Mouse (Mus musculus) kidney, adult 18-20 months (tissue): ENCODE results near the gene Adnp.
"Not testable (repeated sequence)": the region's sequence is repeated elsewhere in the genome, so short reads cannot be mapped to it uniquely, and the experiment has no call there.

Experiments used
- DNase-seq: peaks from one replicate; pipeline ENCODE4 v3.0.0; 2021

Adnp gene

DNA sequence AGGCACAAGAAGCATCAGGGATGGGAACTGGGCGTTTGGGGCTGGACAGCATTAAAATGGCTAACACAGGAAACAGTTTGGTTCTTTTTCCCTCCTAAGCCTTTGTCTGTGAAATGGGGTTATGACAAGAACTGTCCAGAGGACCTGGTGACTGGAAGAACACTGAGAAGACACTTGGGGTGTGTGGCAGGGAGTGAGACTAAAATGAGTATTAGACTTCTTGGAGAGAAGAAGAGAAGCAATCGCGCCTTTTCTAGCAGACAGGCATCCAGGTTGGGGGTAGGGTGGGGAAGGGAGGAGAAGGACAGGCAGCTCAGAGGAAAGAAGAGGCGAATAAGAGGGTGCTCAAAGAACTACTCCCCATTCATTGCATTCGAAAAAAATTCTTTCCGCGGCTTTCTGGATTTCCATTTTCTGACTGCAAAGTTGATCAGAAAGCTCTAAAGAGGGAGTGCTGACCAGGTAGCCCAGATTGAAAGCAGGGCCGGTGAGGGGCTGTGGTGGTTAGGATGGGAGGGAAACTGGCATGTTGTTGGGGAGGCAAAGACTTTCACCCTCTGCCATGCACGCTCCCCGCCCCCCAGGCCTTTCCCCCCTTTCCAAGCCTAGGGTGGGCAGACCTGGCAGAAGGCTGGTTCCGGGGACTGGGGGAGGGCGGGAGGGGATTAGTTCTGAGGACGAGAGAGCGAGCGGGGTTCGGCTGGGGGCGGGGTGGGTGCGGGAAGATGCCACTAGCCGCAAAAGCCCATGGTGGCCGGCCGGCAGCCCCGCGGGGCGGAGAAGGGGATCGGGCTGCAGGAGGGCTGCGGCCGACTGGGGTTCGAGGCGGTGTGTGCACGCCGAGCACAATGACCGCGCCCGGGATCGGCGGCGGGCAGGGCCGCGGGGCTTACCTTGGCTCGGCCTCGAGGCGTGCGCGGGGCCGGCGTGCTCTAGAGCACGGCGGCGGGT, 956 bp downstream of the Adnp start:
- peak; percentile 38 for DNase-seq

GRCm38 (mm10) chr2:168205265-168205664, 1.6 kb downstream of the Adnp start:
- peak; percentile 86 for DNase-seq

DNA sequence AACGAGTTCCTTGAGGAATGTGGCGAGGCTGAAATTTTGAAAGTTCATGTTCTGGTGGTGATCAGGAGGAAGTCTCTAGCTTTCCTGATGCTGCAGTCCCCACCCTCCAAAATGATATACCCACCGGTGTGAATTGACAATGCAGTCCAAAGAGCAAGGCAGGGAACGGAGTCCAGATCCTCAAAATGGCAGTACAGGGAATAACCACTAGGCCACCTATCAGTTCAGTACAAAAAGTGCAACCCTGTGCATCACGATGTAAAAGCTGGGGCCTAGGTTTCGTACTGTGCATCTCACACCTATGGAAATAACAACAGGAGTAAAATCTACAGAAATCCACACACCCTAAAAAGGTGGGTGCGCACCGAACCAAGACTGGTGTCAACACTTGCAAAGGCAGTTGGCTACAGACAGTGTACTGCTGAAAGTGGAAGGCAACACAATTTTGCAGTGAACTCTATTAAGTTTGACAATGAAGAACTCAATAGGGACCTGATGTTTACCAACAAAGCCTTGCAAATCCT, 2.4 kb downstream of the Adnp start:
- DNase-seq: no peak

DNA sequence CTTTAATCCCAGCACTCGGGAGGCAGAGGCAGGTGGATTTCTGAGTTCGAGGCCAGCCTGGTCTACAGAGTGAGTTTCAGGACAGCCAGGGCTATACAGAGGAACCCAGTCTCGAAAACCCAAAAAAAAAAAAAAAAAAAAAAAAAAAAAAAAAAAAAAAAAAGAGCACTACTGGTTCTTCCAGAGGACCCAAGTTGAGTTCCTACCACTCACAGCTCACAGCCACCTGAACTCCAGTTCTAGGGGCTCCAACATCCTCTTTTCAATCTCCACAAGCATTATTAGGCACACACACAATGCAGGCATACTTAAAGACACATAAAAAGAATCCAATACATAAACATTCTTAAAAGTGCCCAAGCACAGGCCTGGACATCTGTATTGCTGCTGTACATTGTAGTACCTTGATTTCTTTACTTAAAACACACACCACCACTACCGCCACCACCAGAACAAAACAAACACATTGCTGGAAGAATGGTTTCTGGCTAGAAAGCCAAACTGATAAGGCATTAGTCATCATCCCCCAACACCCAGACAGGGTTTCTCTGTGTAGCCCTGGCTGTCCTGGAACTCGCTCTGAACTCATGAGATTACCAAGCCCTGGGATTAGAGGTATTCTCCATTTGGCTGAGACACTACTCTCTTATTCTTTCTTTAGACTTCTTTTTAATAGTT, 6.8 kb downstream of the Adnp start:
- no peak for DNase-seq

DNA sequence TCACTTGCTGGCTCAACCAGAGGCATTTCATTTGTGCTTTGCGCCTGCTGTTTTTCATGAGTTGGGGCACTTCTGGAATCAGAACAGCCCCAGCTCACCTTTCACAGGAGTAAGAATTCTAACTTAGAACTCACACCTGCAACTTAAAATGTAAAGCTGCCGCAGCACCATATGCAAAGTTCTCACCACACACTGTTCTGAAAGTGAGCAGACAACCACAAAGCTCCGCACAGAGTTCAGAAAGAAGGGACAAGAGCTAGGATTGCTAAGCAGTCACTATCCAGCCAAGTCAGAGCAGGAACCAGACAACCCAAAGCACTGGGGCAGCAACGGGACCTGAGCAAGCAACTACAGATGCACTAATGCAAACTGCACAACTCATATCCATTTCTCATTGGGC, 7.4 kb downstream of the Adnp start:
- no peak for DNase-seq

- no peak for DNase-seq
Measured at GRCm38 (mm10) chr2:168198421-168198820, 8.5 kb downstream of the Adnp start.

DNA sequence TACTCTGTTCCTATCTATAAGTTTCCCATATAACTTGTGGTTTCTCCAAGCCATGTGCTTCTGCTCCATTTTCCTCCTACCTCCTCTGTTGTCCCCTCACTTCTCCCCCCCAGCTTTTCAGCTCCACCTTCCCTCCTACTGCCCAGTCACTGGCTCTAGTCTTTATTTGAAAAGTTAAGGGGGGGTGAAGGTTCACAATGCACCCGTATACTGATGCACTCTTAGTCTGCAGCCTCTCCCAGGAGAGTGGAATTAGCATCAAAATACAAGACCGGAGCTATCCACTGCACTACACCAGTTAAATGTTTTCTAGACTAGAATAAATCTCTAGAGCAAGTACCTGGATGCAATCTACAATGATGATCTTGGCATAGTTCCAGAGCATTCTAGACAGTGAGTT, 11.2 kb downstream of the Adnp start:
- DNase-seq: no peak

- DNase-seq: no peak
Measured at GRCm38 (mm10) chr2:168193685-168194084, 13.2 kb downstream of the Adnp start.

DNA sequence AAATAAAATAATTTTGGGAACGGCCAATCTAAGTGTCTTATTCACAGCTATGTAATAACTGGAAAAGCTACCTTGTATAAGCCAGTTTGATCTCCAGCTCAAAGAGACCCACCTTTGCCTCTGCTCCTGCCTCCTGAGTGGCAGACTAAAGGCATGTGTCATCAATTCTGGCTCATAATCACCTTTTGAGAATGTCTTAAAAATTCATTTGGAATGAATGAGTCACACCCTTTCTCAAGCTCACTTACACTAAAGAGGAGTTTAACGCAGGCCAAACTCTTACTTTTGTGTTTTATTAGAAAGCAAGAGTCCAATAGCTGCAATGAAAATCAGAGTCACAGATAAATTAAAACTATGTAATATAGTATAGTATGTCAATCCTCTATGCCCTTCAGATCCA, 15.1 kb downstream of the Adnp start:
- DNase-seq: no peak

DNA sequence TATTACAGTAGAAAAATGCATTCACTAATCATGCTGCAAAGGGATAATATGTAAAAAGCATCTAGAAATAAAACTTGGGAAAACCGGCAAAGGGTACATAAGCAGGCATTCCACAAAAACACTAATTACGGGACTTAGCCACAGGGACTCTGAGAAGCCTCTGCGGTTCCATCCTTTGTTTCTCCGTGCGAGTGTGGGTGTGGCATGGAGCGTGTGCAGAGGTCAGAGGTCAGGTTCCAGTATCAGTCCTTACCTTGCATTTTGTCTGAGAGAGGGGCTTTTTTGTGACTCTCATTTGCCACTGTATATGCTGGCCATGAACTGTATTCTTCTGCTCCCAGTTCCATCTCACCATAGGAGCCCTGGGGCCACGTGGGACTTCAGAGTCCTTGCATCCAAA, 31.0 kb downstream of the Adnp start:
- DNase-seq: no peak

DNA sequence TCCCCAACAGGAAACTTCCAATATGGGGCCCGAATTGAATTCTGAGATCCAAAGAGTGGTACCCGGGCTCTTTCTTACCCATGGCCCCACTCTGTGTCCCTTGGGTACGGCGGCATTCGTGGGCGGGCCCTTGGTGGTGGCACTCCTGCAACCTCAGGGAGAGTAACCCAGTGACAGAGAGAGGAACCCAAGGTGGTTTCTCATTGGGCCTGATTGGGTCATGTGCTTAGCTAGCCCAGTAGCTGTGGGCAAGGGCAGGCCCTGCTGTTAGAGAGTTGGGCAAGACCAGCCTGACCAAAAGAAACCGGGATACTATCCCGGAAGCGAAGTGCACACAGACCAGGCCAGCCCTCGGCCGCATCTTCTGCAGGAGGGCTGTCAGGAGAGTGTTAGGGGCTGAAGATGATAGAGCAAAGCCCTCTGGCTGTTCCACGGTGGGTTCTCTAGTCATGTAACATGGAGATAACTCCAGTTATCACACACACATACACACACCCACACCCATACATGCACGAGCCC, 36.7 kb downstream of the Adnp start:
- DNase-seq: peak; percentile 68

DNA sequence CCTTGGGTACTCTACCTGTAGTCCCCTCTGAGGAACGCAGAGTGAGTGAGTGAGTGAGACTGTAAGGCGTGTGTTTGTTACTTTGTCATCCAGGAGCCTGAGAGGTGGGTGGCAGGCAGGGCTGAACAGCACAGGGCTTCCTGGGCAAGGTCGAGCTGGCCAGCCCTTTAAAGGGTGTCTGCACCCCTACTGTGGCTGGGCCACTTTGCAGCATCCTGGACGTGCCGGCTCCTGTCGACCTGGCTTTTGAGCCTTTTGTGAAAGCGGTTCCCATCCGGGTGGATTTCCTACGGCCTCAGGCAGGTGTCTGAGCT, 37.2 kb downstream of the Adnp start:
- no peak for DNase-seq

DNA sequence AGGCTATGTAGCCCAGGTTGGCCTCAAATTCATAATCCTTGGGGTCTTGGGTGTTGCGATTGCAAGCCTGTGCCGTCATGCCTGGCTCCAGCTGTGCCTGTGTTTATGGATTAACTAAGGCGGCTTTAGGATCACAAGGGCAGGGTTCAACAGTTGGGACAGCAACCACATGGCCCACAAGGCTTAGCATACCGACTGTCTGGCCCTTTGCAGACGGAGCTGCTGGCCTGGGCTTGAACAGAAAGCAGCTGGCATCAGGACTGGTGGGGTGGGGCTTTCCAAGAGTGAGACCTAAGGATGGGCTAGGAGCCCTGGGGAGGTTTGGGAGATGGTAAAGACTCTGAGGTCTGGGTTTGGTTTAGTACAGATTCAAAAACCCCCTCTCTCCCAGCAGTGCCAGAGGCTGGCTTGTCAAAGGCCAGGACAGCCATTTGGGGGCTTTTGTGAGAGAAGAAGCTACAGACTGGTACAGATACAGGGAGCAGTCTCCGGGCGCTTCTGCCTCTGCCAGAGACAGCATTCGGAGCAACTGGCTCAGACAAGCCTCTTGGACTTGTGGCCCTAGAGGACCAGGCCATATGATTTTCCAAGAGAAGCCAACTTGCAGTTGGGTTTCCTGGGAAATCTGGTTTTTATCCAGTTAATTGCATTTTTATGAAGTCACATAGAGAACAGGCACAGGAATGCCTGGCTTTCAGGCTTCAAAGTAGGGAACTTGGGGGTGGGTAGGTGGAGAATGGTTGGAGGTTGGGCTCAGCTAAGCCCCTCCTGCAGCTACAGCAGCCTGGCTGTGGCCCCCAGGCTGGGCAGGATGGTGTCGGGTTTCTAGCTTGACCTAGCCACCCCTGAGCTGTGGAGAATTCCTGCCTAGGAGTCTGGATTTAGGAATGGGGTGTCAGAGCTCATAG, 37.8 kb downstream of the Adnp start:
- DNase-seq: peak; percentile 35

DNA sequence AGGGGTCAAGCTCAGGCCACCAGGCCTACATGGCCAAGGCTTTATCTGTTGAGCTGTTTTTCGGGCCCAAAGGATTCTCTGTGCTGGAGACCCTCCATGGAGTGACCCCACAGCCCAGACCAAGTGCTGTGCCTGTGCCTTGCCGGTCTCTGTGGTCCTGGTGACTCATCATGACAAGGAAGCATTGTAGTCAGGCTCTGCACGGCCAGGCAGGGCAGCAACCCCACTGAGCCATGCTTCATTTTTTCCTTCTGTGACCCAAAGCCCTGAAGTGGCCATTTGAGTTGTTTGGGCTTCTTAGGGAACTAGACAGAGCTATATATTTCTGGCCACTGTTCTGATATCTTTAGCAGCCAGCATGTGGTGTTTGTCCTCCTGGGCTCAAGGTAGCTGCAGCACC, 39.1 kb downstream of the Adnp start:
- no peak for DNase-seq

GRCm38 (mm10) chr2:168166750-168167460, 40.0 kb downstream of the Adnp start:
- DNase-seq: peak; percentile 45

DNA sequence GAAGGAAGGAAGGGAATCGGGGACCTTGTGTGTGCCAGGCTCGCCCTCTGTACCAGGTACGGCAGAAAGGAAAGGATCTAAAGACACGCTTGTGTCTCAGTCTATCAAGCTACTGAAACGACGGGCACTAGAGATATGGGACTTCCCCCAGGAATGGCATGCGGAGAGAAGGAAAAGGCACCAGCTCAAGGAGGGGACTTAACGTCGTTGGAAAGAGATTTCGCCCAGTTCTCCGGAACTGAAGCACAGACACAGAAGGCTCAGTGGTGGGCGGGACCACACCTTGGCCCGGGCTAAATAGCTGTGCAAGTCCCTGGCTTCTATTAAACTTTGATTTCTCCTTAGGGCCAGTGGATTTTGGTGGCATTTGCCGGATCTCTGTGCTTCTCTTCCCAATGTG, 44.9 kb downstream of the Adnp start:
- no peak for DNase-seq

DNA sequence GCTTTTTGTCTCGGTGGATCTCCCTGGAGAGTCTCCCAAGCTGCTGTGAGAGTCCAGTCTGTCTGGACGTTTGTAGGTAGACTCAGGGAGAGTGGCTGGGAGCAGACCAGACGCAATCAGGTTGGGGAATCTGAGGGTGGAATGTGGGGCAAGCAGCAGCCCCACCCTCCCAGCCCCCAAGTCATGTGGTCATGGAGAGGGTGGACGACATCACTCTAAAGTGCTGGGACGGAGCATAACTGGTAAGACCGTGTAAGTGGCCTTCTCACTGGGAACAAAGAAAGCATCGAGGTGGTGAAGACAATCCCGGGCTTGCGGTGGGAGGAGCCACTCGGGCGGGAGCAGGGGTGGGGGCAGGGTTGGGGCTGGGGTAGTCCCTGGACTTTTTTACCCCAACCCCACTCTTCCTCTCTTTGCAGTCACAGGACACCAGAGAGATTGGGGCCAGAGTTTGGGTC, 45.4 kb downstream of the Adnp start:
- DNase-seq: no peak

- DNase-seq: no peak
Measured at GRCm38 (mm10) chr2:168160370-168160930, 46.5 kb downstream of the Adnp start.

DNA sequence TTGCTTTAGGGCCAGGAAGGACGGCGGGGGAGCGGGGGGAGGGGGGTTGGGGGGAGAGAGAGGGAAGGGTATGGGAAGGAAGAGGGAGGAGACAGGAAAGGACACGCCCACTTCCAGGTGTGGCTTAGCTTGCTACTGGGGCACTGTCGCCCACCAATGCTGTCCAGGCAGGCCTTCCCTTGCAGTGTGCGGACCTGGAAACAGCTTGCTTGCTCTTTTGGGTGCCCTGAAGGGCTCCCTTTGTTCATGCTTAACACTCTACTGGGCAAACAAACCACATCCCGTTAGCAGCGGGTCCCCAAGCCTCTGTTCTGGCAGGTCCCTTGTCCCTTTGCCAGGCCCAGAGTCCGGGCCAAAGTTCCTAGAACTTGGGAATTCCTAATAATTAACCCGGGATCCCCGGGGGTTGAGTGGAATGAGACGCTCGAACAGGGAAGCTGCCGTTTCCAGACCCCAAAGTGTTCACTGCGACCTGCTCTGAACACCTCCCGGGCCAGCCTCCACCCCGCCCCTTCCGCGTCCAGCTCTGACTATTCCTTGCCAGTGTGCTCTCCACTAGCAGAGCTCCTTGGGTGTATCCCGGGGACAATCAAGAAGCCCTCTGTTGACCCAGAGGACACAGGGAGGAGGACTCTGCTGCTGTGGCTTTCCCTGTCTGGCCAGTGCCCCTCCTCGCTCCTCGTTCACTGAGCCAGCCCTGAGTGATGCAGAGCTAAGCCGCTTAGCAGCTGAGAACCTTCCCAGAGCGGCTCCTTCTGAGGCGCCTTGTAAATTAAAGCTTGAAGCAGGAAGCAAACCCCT, 47.8 kb downstream of the Adnp start:
- peak; percentile 87 for DNase-seq

DNA sequence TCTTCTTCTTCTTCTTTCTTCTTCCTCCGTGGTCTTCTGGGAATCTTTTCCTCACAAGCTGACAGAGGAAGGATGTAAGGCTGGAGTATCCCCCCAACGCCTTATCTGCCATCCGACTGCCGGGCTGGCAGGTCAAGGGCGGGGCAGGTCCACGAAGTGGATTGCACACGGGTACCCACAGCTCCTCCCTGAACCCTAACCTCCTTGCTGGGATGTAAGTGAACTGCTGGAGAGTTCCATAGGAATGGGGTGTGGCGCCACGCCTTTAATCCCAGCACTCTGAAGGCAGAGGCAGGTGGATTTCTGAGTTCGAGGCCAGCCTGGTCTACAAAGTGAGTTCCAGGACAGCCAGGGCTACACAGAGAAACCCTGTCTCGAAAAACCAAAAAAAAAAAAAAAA, 48.9 kb downstream of the Adnp start:
- DNase-seq: not testable (repeated sequence)

- no peak for DNase-seq
Measured at GRCm38 (mm10) chr2:168156361-168156760, 50.6 kb downstream of the Adnp start.
